Mouse (Mus musculus): ENCODE measurements around the gene H2al1e.

DNA sequence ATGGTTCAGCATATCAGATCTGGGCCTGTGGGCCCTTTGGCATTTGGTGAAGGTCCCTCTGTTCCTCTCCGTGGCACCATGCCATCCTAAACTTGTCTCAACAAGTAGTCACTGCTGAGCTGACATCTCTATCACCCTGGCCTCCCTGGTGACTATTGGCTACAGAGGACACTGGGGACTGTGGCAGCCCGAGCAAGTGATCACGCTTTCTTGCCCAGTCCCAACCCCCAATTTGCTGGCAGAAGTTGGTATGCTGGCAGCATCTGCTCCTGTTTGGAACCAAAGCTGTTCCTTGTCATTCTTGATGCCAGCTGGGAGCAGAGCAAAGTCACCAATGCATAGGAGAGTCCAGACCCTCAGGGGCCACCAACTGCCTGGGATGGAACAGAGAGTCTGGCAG, 42.7 kb upstream of the H2al1e start:
- no peak for TF ChIP-seq POLR2A (IDR thresholded peaks at IDR 0.05; ENCODE audit: borderline replicate concordance, extremely low read depth, insufficient read depth, insufficient read length, poor library complexity, severe bottlenecking)
- no peak for TF ChIP-seq CTCF (IDR thresholded peaks at IDR 0.05; ENCODE audit: borderline replicate concordance, extremely low read depth, insufficient read depth, insufficient read length)

Data from brain, embryonic 14.5 days (tissue).